Mouse (Mus musculus): ENCODE measurements around the gene Olfr1234. TPM values are rescaled to one million over a fixed set of nuclear protein-coding genes. Genes with fewer than 3 reads are reported as not detected.

The Olfr1234 gene
- not detected in 2 replicates for polyA plus RNA-seq (2015; fragmentation: Nextera tagmentation; extraction: Ambion mirVana)

GRCm38 (mm10) chr2:89364765-89365164, at the start of gene Olfr1234:
Olfr1234 (minus strand) TSS chr2:89364865.
- Histone ChIP-seq H3K9ac (no peak within 1 kb of the TSS), H3K4me3 (no peak within 1 kb of the TSS), H3K9me3 (no peaks in the 10 kb centered on the region), H3K27me3 (no peaks in the 10 kb centered on the region), H3K4me1 (no peaks in the 10 kb centered on the region), H3K27ac (no peak within 1 kb of the TSS), H3K4me2 (no peak within 1 kb of the TSS), H3K36me3 (no peaks in the 10 kb centered on the region)
- ATAC-seq (ENCODE audit: insufficient number of reproducible peaks, low FRiP score, low TSS enrichment, low read depth), result no peak
- WGBS, result 80% methylated on average over 4 of the region's 4 CpGs

- Histone ChIP-seq H3K4me3 (no peak within 1 kb of the TSS), H3K4me1 (no peaks in the 10 kb centered on the region), H3K9ac (no peak within 1 kb of the TSS), H3K27ac (no peak within 1 kb of the TSS), H3K4me2 (no peak within 1 kb of the TSS), H3K27me3 (no peaks in the 10 kb centered on the region), H3K9me3 (no peaks in the 10 kb centered on the region), H3K36me3 (no peaks in the 10 kb centered on the region)
- ATAC-seq (ENCODE audit: insufficient number of reproducible peaks, low FRiP score, low TSS enrichment, low read depth), result no peak
- WGBS, result 82% methylated on average over 2 of the region's 2 CpGs
Observed at GRCm38 (mm10) chr2:89409576-89409975, 44.9 kb upstream of the Olfr1234 start, which contains the start of gene Olfr1238. Olfr1238 (minus strand) TSS chr2:89409676.

- H3K27me3 ChIP-seq, result no peaks in the 10 kb centered on the region
- 67% methylated on average over 1 of the region's 1 CpGs for WGBS
Observed at GRCm38 (mm10) chr2:89400882-89401281, 36.2 kb upstream of the Olfr1234 start.

GRCm38 (mm10) chr2:89342298-89342697, 22.4 kb downstream of the Olfr1234 start, which contains the start of gene Olfr1233:
Olfr1233 (minus strand) TSS chr2:89342398.
- H3K36me3 ChIP-seq, result no peaks in the 10 kb centered on the region
- H3K9me3 ChIP-seq, result no peaks in the 10 kb centered on the region
- H3K4me1 ChIP-seq, result no peaks in the 10 kb centered on the region
- H3K4me3 ChIP-seq, result no peak within 1 kb of the TSS
- H3K4me2 ChIP-seq, result no peak within 1 kb of the TSS
- ATAC-seq (ENCODE audit: insufficient number of reproducible peaks, low FRiP score, low TSS enrichment, low read depth), result no peak
- no peak within 1 kb of the TSS for H3K27ac ChIP-seq
- H3K27me3 ChIP-seq, result no peaks in the 10 kb centered on the region
- H3K9ac ChIP-seq, result no peak within 1 kb of the TSS

More at GRCm38 (mm10) chr2:89400882-89401281, 36.2 kb upstream of the Olfr1234 start:
- H3K9me3 ChIP-seq, result no peaks in the 10 kb centered on the region
- H3K27ac ChIP-seq, result no peak overlapping the region
- H3K4me2 ChIP-seq, result no peak overlapping the region
- H3K9ac ChIP-seq, result no peak overlapping the region
- no peaks in the 10 kb centered on the region for H3K4me1 ChIP-seq
- H3K4me3 ChIP-seq, result no peak overlapping the region
- ATAC-seq (ENCODE audit: insufficient number of reproducible peaks, low FRiP score, low TSS enrichment, low read depth), result no peak
- no peaks in the 10 kb centered on the region for H3K36me3 ChIP-seq

- Histone ChIP-seq H3K4me3 (no peak within 1 kb of the TSS), H3K27me3 (no peaks in the 10 kb centered on the region), H3K36me3 (no peaks in the 10 kb centered on the region), H3K4me2 (no peak within 1 kb of the TSS), H3K9me3 (no peaks in the 10 kb centered on the region), H3K9ac (no peak within 1 kb of the TSS), H3K27ac (no peak within 1 kb of the TSS), H3K4me1 (no peaks in the 10 kb centered on the region)
- ATAC-seq (ENCODE audit: insufficient number of reproducible peaks, low FRiP score, low TSS enrichment, low read depth), result no peak
Observed at GRCm38 (mm10) chr2:89329575-89329974, 35.1 kb downstream of the Olfr1234 start, which contains the start of gene Olfr1232. Olfr1232 (minus strand) TSS chr2:89329675.

Other genes with a start within 250 kb of the Olfr1234 start
- not detected in 2 replicates for gene Olfr1221, start 247.6 kb downstream of the Olfr1234 start, polyA plus RNA-seq (2015; fragmentation: Nextera tagmentation; extraction: Ambion mirVana)
- gene Olfr1222, start 231.8 kb downstream of the Olfr1234 start, polyA plus RNA-seq (2015; fragmentation: Nextera tagmentation; extraction: Ambion mirVana), result not detected in 2 replicates
- not detected in 2 replicates for gene Olfr1223, start 213.3 kb downstream of the Olfr1234 start, polyA plus RNA-seq (2015; fragmentation: Nextera tagmentation; extraction: Ambion mirVana)
- gene Olfr1224-ps1, start 200.8 kb downstream of the Olfr1234 start, polyA plus RNA-seq (2015; fragmentation: Nextera tagmentation; extraction: Ambion mirVana), result not detected in 2 replicates
- not detected in 2 replicates for gene Olfr1225, start 190.2 kb downstream of the Olfr1234 start, polyA plus RNA-seq (2015; fragmentation: Nextera tagmentation; extraction: Ambion mirVana)
- gene Olfr1226, start 164.8 kb downstream of the Olfr1234 start, polyA plus RNA-seq (2015; fragmentation: Nextera tagmentation; extraction: Ambion mirVana), result not detected in 2 replicates
- gene Olfr1228, start 110.8 kb downstream of the Olfr1234 start, polyA plus RNA-seq (2015; fragmentation: Nextera tagmentation; extraction: Ambion mirVana), result not detected in 2 replicates
- not detected in 2 replicates for gene Olfr1229, start 76.9 kb downstream of the Olfr1234 start, polyA plus RNA-seq (2015; fragmentation: Nextera tagmentation; extraction: Ambion mirVana)
- not detected in 2 replicates for gene Olfr1230, start 67.6 kb downstream of the Olfr1234 start, polyA plus RNA-seq (2015; fragmentation: Nextera tagmentation; extraction: Ambion mirVana)
- gene Olfr1231, start 57.8 kb downstream of the Olfr1234 start, polyA plus RNA-seq (2015; fragmentation: Nextera tagmentation; extraction: Ambion mirVana), result not detected in 2 replicates
- not detected in 2 replicates for gene Olfr1232, start 35.2 kb downstream of the Olfr1234 start, polyA plus RNA-seq (2015; fragmentation: Nextera tagmentation; extraction: Ambion mirVana)
- gene Olfr1233, start 22.5 kb downstream of the Olfr1234 start, polyA plus RNA-seq (2015; fragmentation: Nextera tagmentation; extraction: Ambion mirVana), result not detected in 2 replicates
- gene Olfr1238, start 44.8 kb upstream of the Olfr1234 start, polyA plus RNA-seq (2015; fragmentation: Nextera tagmentation; extraction: Ambion mirVana), result not detected in 2 replicates
- gene Olfr1239, start 55.5 kb upstream of the Olfr1234 start, polyA plus RNA-seq (2015; fragmentation: Nextera tagmentation; extraction: Ambion mirVana), result not detected in 2 replicates
- not detected in 2 replicates for gene Olfr1240, start 78.1 kb upstream of the Olfr1234 start, polyA plus RNA-seq (2015; fragmentation: Nextera tagmentation; extraction: Ambion mirVana)
- gene Olfr1241, start 122.3 kb upstream of the Olfr1234 start, polyA plus RNA-seq (2015; fragmentation: Nextera tagmentation; extraction: Ambion mirVana), result not detected in 2 replicates
- not detected in 2 replicates for gene Olfr1242, start 133.5 kb upstream of the Olfr1234 start, polyA plus RNA-seq (2015; fragmentation: Nextera tagmentation; extraction: Ambion mirVana)
- gene Olfr1243, start 166.6 kb upstream of the Olfr1234 start, polyA plus RNA-seq (2015; fragmentation: Nextera tagmentation; extraction: Ambion mirVana), result not detected in 2 replicates
- gene Olfr1245, start 213.6 kb upstream of the Olfr1234 start, polyA plus RNA-seq (2015; fragmentation: Nextera tagmentation; extraction: Ambion mirVana), result not detected in 2 replicates
- not detected in 2 replicates for gene Olfr1246, start 228.3 kb upstream of the Olfr1234 start, polyA plus RNA-seq (2015; fragmentation: Nextera tagmentation; extraction: Ambion mirVana)
- gene Olfr1247, start 249.3 kb upstream of the Olfr1234 start, polyA plus RNA-seq (2015; fragmentation: Nextera tagmentation; extraction: Ambion mirVana), result not detected in 2 replicates

Data from limb, embryonic 15.5 days (tissue).